Mouse (Mus musculus) cerebellum, adult 2 months (tissue): ENCODE measurements around the gene Runx1.

ENCODE experiments used
- CTCF ChIP-seq: fragments of 200-500 bp; IDR thresholded peaks from 2 replicates; pipeline ENCODE4 v1.5.1; 2011; ENCODE audit warnings: low read depth, mild to moderate bottlenecking, control low read depth, low read length, moderate library complexity, borderline replicate concordance; ENCODE audit not compliant: insufficient read depth
- POLR2A ChIP-seq: fragments of 200-500 bp; IDR thresholded peaks from 2 replicates; pipeline ENCODE4 v1.6.1; 2011; ENCODE audit warnings: low read length, control low read depth, borderline replicate concordance; ENCODE audit not compliant: insufficient read depth

DNA sequence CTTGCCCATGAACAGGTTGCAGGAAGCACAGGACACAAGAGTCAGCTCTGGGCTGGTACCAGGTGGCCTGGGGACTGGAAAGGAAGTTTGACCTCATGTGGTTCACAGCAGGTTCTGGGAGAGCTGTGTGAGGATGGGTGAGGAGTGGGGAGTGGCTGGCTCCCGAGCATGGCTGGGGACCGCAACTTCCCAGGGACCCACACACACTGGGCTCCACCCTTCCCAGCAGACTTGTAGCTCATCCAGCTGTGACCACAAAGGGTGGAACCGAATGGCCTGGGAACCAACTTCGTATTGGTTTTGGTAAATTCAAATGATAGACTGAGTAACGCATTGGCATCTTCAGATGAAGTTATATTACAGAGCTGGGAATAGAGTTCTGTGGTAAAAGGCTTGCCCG is 43.5 kb downstream of the Runx1 start:
- TF ChIP-seq POLR2A (no peak), CTCF (no peak)
